Mouse (Mus musculus) CH12.LX (cell line): ENCODE data around the gene Hnrnpr. TPM values are rescaled to one million over a fixed set of nuclear protein-coding genes. Genes with fewer than 3 reads are reported as not detected.
A peak's percentile ranks its signal among the peaks of the same experiment; 100 is the strongest.

Experiments used
- DNase-seq: peaks from one replicate; pipeline ENCODE4 v3.0.0-alpha.2; 2013; ENCODE audit errors: extremely low read depth
- H3K27ac ChIP-seq: 2 replicates; pipeline ENCODE4 v1.5.1; 2012; ENCODE audit warnings: low read depth, mild to moderate bottlenecking, control low read depth, moderate library complexity; ENCODE audit not compliant: insufficient read depth
- H3K27me3 ChIP-seq: replicated peaks from 2 replicates; pipeline ENCODE3; 2012; ENCODE audit warnings: inconsistent platforms
- H3K36me3 ChIP-seq, 2 experiments: replicated peaks in 1 of 2; 2 replicates each; pipeline versions ENCODE3 to v1.6.1; 2012; ENCODE audit warnings: inconsistent platforms in 1 of 2, low read length in 1 of 2, mild to moderate bottlenecking in 1 of 2, mixed read lengths in 1 of 2, moderate library complexity in 1 of 2; ENCODE audit not compliant: control insufficient read depth in 1 of 2, insufficient read depth in 1 of 2
- H3K4me1 ChIP-seq, 2 experiments: 2 replicates each; pipeline ENCODE4 v1.6.1; 2012; ENCODE audit warnings: inconsistent platforms in 1 of 2, moderate library complexity in 1 of 2; ENCODE audit not compliant: insufficient read depth in 2 of 2, control insufficient read depth in 1 of 2
- H3K4me2 ChIP-seq: 2 replicates; pipeline ENCODE4 v1.6.1; 2012; ENCODE audit warnings: low read depth, mild to moderate bottlenecking, control low read depth; ENCODE audit not compliant: poor library complexity, insufficient read depth, severe bottlenecking
- H3K4me3 ChIP-seq, 3 experiments: fragments of 150-350 bp in 1 of 3; sonication (generic) in 1 of 3; replicated peaks in 1 of 3; 2 replicates each; pipeline versions ENCODE3 to v1.5.1; 2011 to 2012; ENCODE audit warnings: low read depth in 2 of 3, low read length in 2 of 3, mild to moderate bottlenecking in 2 of 3, moderate library complexity in 2 of 3, control low read depth in 1 of 3, improper control_type of control experiment in 1 of 3, inconsistent platforms in 1 of 3, mixed read lengths in 1 of 3; ENCODE audit not compliant: poor library complexity in 1 of 3
- H3K79me2 ChIP-seq: replicated peaks from 2 replicates; pipeline ENCODE4 v1.6.1; 2012; ENCODE audit warnings: mild to moderate bottlenecking, moderate library complexity; ENCODE audit not compliant: control insufficient read depth, poor library complexity, insufficient read depth, severe bottlenecking; ENCODE audit errors: extremely low read depth
- H3K9ac ChIP-seq: 2 replicates; pipeline ENCODE4 v1.6.1; 2012; ENCODE audit warnings: low read depth, mild to moderate bottlenecking, control low read depth, moderate library complexity; ENCODE audit not compliant: insufficient read depth
- H3K9me3 ChIP-seq: replicated peaks from 2 replicates; pipeline ENCODE3; 2012; ENCODE audit warnings: low read length, inconsistent platforms, mixed read lengths
- BHLHE40 ChIP-seq: IDR thresholded peaks from 2 replicates; pipeline ENCODE4 v1.6.1; 2011; ENCODE audit warnings: mild to moderate bottlenecking, low read depth, low read length, improper control_type of control experiment
- CHD1 ChIP-seq: IDR thresholded peaks from 2 replicates; pipeline ENCODE4 v1.6.1; 2012; ENCODE audit warnings: low read depth, low read length, improper control_type of control experiment, inconsistent platforms
- CHD2 ChIP-seq: IDR thresholded peaks from 2 replicates; pipeline ENCODE4 v1.6.1; 2011; ENCODE audit warnings: low read length, improper control_type of control experiment
- CTCF ChIP-seq, 2 experiments: IDR thresholded peaks in 1 of 2; conservative IDR thresholded peaks in 1 of 2; 2 replicates each; pipeline ENCODE4 v1.5.1; 2011 to 2012; ENCODE audit warnings: low read depth in 2 of 2, low read length in 2 of 2, improper control_type of control experiment in 1 of 2, inconsistent platforms in 1 of 2, mild to moderate bottlenecking in 1 of 2, moderate library complexity in 1 of 2
- E2F4 ChIP-seq: IDR thresholded peaks from 2 replicates; pipeline ENCODE4 v1.6.1; 2011; ENCODE audit warnings: low read depth, low read length, improper control_type of control experiment; ENCODE audit not compliant: insufficient replicate concordance
- ELF1 ChIP-seq: IDR thresholded peaks from 2 replicates; pipeline ENCODE4 v1.6.1; 2014; ENCODE audit warnings: low read depth, mild to moderate bottlenecking, inconsistent platforms, low read length, improper control_type of control experiment
- EP300 ChIP-seq: IDR thresholded peaks from 2 replicates; pipeline ENCODE4 v1.6.1; 2011; ENCODE audit warnings: low read length, improper control_type of control experiment
- ETS1 ChIP-seq: conservative IDR thresholded peaks from 2 replicates; pipeline ENCODE4 v1.6.1; 2012; ENCODE audit warnings: low read depth, mild to moderate bottlenecking, inconsistent platforms, low read length, improper control_type of control experiment, moderate library complexity
- GABPA ChIP-seq: IDR thresholded peaks from 2 replicates; pipeline ENCODE4 v1.6.1; 2012; ENCODE audit warnings: low read depth, low read length, improper control_type of control experiment, inconsistent platforms; ENCODE audit not compliant: insufficient replicate concordance
- HCFC1 ChIP-seq: IDR thresholded peaks from 2 replicates; pipeline ENCODE4 v1.6.1; 2012; ENCODE audit warnings: low read depth, mild to moderate bottlenecking, inconsistent platforms, low read length, improper control_type of control experiment
- IRF4 ChIP-seq: IDR thresholded peaks from 2 replicates; pipeline ENCODE4 v1.6.1; 2014; ENCODE audit warnings: low read depth, mild to moderate bottlenecking, inconsistent platforms, low read length, improper control_type of control experiment
- JUN ChIP-seq: IDR thresholded peaks from 2 replicates; pipeline ENCODE4 v1.6.1; 2011; ENCODE audit warnings: low read depth, mild to moderate bottlenecking, low read length, improper control_type of control experiment, moderate library complexity; ENCODE audit not compliant: insufficient read depth
- JUND ChIP-seq: conservative IDR thresholded peaks from 2 replicates; pipeline ENCODE4 v1.6.1; 2011; ENCODE audit warnings: low read depth, low read length, improper control_type of control experiment
- KAT2A ChIP-seq: IDR thresholded peaks from 2 replicates; pipeline ENCODE4 v1.6.1; 2012; ENCODE audit warnings: low read length, improper control_type of control experiment, inconsistent platforms; ENCODE audit not compliant: insufficient replicate concordance
- MAFK ChIP-seq: IDR thresholded peaks from 2 replicates; pipeline ENCODE4 v1.6.1; 2011; ENCODE audit warnings: low read length, improper control_type of control experiment; ENCODE audit not compliant: insufficient replicate concordance
- MAX ChIP-seq: IDR thresholded peaks from 2 replicates; pipeline ENCODE4 v1.6.1; 2011; ENCODE audit warnings: low read length, improper control_type of control experiment
- MAZ ChIP-seq: IDR thresholded peaks from 2 replicates; pipeline ENCODE4 v1.6.1; 2012; ENCODE audit warnings: low read depth, mild to moderate bottlenecking, inconsistent platforms, low read length, improper control_type of control experiment, moderate library complexity
- MEF2A ChIP-seq: IDR thresholded peaks from 2 replicates; pipeline ENCODE4 v1.6.1; 2014; ENCODE audit warnings: low read depth, mild to moderate bottlenecking, inconsistent platforms, low read length, improper control_type of control experiment, borderline replicate concordance
- MXI1 ChIP-seq: IDR thresholded peaks from 2 replicates; pipeline ENCODE4 v1.6.1; 2011; ENCODE audit warnings: mild to moderate bottlenecking, low read depth, low read length, improper control_type of control experiment
- MYC ChIP-seq: IDR thresholded peaks from 2 replicates; pipeline ENCODE4 v1.6.1; 2011; ENCODE audit warnings: low read depth, mild to moderate bottlenecking, improper control_type of control experiment, low read length
- NELFE ChIP-seq: IDR thresholded peaks from 2 replicates; pipeline ENCODE4 v1.6.1; 2011; ENCODE audit warnings: low read depth, low read length, improper control_type of control experiment
- NRF1 ChIP-seq: IDR thresholded peaks from 2 replicates; pipeline ENCODE4 v1.6.1; 2014; ENCODE audit warnings: low read depth, mild to moderate bottlenecking, inconsistent platforms, low read length, improper control_type of control experiment, moderate library complexity
- PAX5 ChIP-seq: IDR thresholded peaks from 2 replicates; pipeline ENCODE4 v1.6.1; 2012; ENCODE audit warnings: low read length, inconsistent platforms, mixed read lengths
- POLR2A ChIP-seq: IDR thresholded peaks from 2 replicates; pipeline ENCODE4 v1.6.1; 2011; ENCODE audit warnings: low read depth, mild to moderate bottlenecking, improper control_type of control experiment, low read length
- POLR2AphosphoS2 ChIP-seq: IDR thresholded peaks from 2 replicates; pipeline ENCODE4 v1.6.1; 2011; ENCODE audit warnings: low read depth, low read length, improper control_type of control experiment
- RAD21 ChIP-seq: IDR thresholded peaks from 2 replicates; pipeline ENCODE4 v1.6.1; 2011; ENCODE audit warnings: low read depth, mild to moderate bottlenecking, low read length, improper control_type of control experiment, moderate library complexity
- RCOR1 ChIP-seq: conservative IDR thresholded peaks from 2 replicates; pipeline ENCODE4 v1.6.1; 2012; ENCODE audit warnings: low read depth, mild to moderate bottlenecking, inconsistent platforms, low read length, improper control_type of control experiment
- SIN3A ChIP-seq: IDR thresholded peaks from 2 replicates; pipeline ENCODE4 v1.6.1; 2012; ENCODE audit warnings: low read length, improper control_type of control experiment, inconsistent platforms
- SMC3 ChIP-seq: IDR thresholded peaks from 2 replicates; pipeline ENCODE4 v1.6.1; 2011; ENCODE audit warnings: low read depth, low read length, improper control_type of control experiment
- TBP ChIP-seq: conservative IDR thresholded peaks from 2 replicates; pipeline ENCODE4 v1.6.1; 2011; ENCODE audit warnings: low read depth, low read length, improper control_type of control experiment
- TCF12 ChIP-seq: IDR thresholded peaks from 2 replicates; pipeline ENCODE4 v1.6.1; 2014; ENCODE audit warnings: low read depth, mild to moderate bottlenecking, inconsistent platforms, low read length, improper control_type of control experiment
- UBTF ChIP-seq: IDR thresholded peaks from 2 replicates; pipeline ENCODE4 v1.6.1; 2012; ENCODE audit warnings: low read depth, mild to moderate bottlenecking, inconsistent platforms, low read length, improper control_type of control experiment, moderate library complexity
- USF1 ChIP-seq: IDR thresholded peaks from 2 replicates; pipeline ENCODE4 v1.6.1; 2014; ENCODE audit warnings: low read depth, mild to moderate bottlenecking, inconsistent platforms, low read length, improper control_type of control experiment
- USF2 ChIP-seq: conservative IDR thresholded peaks from 2 replicates; pipeline ENCODE4 v1.6.1; 2011; ENCODE audit warnings: low read depth, low read length, improper control_type of control experiment
- ZC3H11A ChIP-seq: IDR thresholded peaks from 2 replicates; pipeline ENCODE4 v1.6.1; 2012; ENCODE audit warnings: low read depth, mild to moderate bottlenecking, inconsistent platforms, low read length, improper control_type of control experiment
- ZKSCAN1 ChIP-seq: IDR thresholded peaks from 2 replicates; pipeline ENCODE4 v1.6.1; 2012; ENCODE audit warnings: low read depth, inconsistent platforms, low read length, improper control_type of control experiment, borderline replicate concordance
- ZMIZ1 ChIP-seq: IDR thresholded peaks from 2 replicates; pipeline ENCODE4 v1.6.1; 2012; ENCODE audit warnings: low read depth, mild to moderate bottlenecking, inconsistent platforms, low read length, improper control_type of control experiment
- ZNF384 ChIP-seq: IDR thresholded peaks from 2 replicates; pipeline ENCODE4 v1.6.1; 2012; ENCODE audit warnings: low read depth, low read length, improper control_type of control experiment, inconsistent platforms
- dilution Hi-C: fragments of 300-500 bp; cut with MboI; formaldehyde crosslinking; loops from 2 replicates; pipeline ENCODE4 v1.14.3; 2020; ENCODE audit warnings: low sequenced_read_pairs; ENCODE audit not compliant: extremely low pct_unique_long_range_greater_than_20kb, extremely low pct_ligation_motif_present
- in situ Hi-C: fragments of 300-500 bp; cut with MboI; formaldehyde crosslinking; loops from 3 replicates; pipeline ENCODE4 v1.14.3; 2019; ENCODE audit warnings: low sequenced_read_pairs, low pct_ligation_motif_present, low pct_unique_long_range_greater_than_20kb, mixed read lengths
- polyA plus RNA-seq: library from polyadenylated mRNA; unstranded; fragments of >175 nt; gene quantifications from 2 replicates; pipeline ENCODE4 v1.2.1, GENCODE M21; 2012; ENCODE audit warnings: low read depth; ENCODE audit not compliant: insufficient read length
- total RNA-seq, 2 experiments: library from RNA; depleted of rRNA; stranded (reverse); fragments of 300-350 nt in 1 of 2; fragments of >200 nt in 1 of 2; gene quantifications; 2 replicates each; pipeline ENCODE4 v1.2.3; 2012 to 2014

The Hnrnpr gene
- total and polyA plus RNA-seq, 3 experiments, result 65.6 to 130 (median 117) TPM

DNA sequence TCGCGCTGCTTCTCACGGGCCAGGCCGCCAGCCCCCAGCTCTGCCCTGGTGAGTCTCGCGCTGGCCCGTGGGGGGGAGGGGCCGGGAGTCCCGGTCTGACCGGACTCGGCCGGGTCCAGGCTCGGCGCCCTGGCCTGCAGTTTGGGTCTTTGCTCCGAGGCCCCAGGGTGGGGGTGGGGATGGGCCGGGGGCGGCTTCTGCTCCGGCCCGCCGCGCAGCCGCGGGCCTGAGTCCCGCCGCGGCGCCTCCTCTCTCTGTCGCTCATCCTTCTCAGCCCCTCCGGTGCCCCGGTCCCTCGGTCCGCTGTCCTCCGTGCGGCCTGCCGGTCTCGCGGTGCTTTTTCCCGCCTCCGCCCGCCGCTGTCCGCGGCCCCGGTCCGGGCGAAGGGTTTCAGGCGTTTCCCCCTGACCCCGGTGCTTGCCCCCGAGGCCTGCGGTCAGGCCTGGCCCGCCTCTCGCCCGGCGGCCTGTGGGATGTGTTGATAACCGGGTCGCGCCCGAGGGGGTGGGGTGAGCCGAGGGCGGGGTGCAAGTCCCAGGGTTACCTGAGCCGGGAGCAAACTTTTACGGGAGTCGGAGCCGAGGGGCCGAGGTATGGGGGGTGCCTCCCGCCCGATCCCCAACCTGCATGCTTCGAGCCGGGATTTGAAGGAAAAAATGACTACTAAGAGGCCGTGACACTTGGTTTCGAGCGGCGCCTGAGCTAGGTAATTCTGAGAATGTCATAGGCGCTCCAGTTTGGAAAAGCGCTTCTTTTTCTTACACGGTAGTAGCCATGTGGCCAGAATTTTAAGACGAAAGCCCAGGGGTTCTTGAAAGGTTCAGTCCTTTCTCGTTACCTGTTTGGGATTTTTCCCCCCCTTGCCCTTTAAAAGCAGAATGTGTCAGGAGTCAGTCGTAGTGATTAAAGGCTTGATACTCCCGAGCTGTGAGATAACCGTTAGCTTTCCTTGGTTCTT, 579 bp downstream of the Hnrnpr start:
- peak overlapping the region; percentile 95 for H3K4me2 ChIP-seq
- H3K36me3 ChIP-seq, result peaks cover 2 to 4% of the 10 kb centered on the region in 2 experiments
- in situ Hi-C loops, result loop anchor here (5.0 kb wide), 1 partner anchor 39 kb away; no protein-coding TSS in a partner anchor
- peaks cover 2 to 36% of the 10 kb centered on the region in 2 experiments; a peak in 2 of 4 replicates for H3K4me1 ChIP-seq
- peak overlapping the region; percentile 99 for H3K9ac ChIP-seq
- peaks cover 41% of the 10 kb centered on the region for H3K79me2 ChIP-seq
- H3K9me3 ChIP-seq, result no peaks in the 10 kb centered on the region
- TF ChIP-seq GABPA (no peak), NELFE (0 out of 2 replicates have a peak, but pooled peaks have one; percentile 2), POLR2AphosphoS2 (no peak), CHD1 (no peak; the same call in none of the 2 replicates), NRF1 (peak; percentile 53), IRF4 (no peak), MAFK (no peak), ZKSCAN1 (no peak), MYC (0 out of 2 replicates have a peak, but pooled peaks have one; percentile 13), MAX (no peak), CHD2 (no peak), KAT2A (no peak), JUND (no peak), HCFC1 (no peak), BHLHE40 (no peak; the same call in 1 of the 2 replicates), POLR2A (peak; percentile 10; the same call in 1 of the 2 replicates), ELF1 (no peak), TCF12 (no peak), USF2 (no peak), SIN3A (peak; percentile 72), RAD21 (no peak), CTCF (conservative IDR thresholded peaks at IDR 0.05 in 1 of 2, IDR thresholded peaks at IDR 0.05 in 1 of 2; ENCODE audit: low read depth in 2 of 2, low read length in 2 of 2) (no peak), UBTF (peak; percentile 90), TBP (no peak), SMC3 (no peak), E2F4 (no peak), MAZ (peak; percentile 68; the same call in 1 of the 2 replicates), ZC3H11A (no peak), PAX5 (no peak), MEF2A (no peak), MXI1 (peak; percentile 67), ETS1 (no peak), EP300 (no peak), RCOR1 (no peak), USF1 (no peak), ZNF384 (no peak), JUN (no peak), ZMIZ1 (no peak)
- dilution Hi-C loops, result no loop called here
- H3K27ac ChIP-seq, result peak overlapping the region; percentile 83
- no peaks in the 10 kb centered on the region for H3K27me3 ChIP-seq
- peak; percentile 43 for DNase-seq
- H3K4me3 ChIP-seq, result peak overlapping the region; percentile 72 to 95 (median 84)
